Mouse (Mus musculus): Measurements from ENCODE around the gene Uqcc1. TPM values are rescaled to one million over a fixed set of nuclear protein-coding genes. Genes with fewer than 3 reads are reported as not detected.

Gene Uqcc1
- polyA plus RNA-seq, 1 experiment = 26.7 TPM

- WGBS = 27% methylated on average over 6 of the region's 6 CpGs
- peak; percentile 86 for DNase-seq (ENCODE audit: low read depth, low spot score)
These were observed 110.5 kb downstream of the Uqcc1 start for GRCm38 (mm10) chr2:155819449-155820251.

DNA sequence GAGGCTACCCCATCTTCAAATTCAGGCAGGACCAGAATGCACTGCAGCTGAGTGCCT, 110.9 kb downstream of the Uqcc1 start, which contains the start of gene BC029722:
TSS of gene BC029722 (minus strand) at position 35 of the 57 bp plus-strand sequence.
- DNase-seq (ENCODE audit: low read depth, low spot score) = no peak

GRCm38 (mm10) chr2:155818596-155819391, 111.3 kb downstream of the Uqcc1 start:
- under 1% methylated on average over 37 of the region's 37 CpGs for WGBS
- peak; percentile 97 for DNase-seq (ENCODE audit: low read depth, low spot score)

GRCm38 (mm10) chr2:155817301-155818245, 112.5 kb downstream of the Uqcc1 start:
- DNase-seq (ENCODE audit: low read depth, low spot score) = no peak
- WGBS = 67% methylated on average over 10 of the region's 10 CpGs

DNA sequence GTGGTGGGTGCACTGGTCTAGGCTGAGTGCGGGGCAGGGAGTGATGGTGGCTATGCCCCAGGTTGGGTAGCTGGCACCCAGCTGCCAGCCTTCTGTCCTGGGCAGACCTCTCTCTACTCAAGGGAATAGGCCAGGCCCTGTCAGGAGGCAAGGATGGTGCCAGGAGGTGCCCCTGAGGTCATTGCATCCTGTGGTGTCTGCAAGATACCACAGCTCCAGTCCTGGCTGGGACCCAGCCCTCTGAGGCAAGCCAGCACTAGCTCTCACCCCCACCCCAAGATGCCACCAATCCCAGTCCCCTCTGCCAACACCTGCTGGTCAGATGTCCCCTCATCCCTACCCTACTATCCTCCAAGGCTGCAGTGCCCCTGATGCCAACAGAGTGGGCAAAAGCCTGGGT, 113.9 kb downstream of the Uqcc1 start:
- no peak for DNase-seq (ENCODE audit: low read depth, low spot score)
- 100% methylated on average over 1 of the region's 1 CpGs for WGBS

GRCm38 (mm10) chr2:155814829-155815228, 115.3 kb downstream of the Uqcc1 start:
- 14% methylated on average over 5 of the region's 5 CpGs for WGBS
- no peak for DNase-seq (ENCODE audit: low read depth, low spot score)

- 76% methylated on average over 4 of the region's 4 CpGs for WGBS
- DNase-seq (ENCODE audit: low read depth, low spot score) = no peak
These were observed 117.5 kb downstream of the Uqcc1 start for GRCm38 (mm10) chr2:155812637-155813036.

DNA sequence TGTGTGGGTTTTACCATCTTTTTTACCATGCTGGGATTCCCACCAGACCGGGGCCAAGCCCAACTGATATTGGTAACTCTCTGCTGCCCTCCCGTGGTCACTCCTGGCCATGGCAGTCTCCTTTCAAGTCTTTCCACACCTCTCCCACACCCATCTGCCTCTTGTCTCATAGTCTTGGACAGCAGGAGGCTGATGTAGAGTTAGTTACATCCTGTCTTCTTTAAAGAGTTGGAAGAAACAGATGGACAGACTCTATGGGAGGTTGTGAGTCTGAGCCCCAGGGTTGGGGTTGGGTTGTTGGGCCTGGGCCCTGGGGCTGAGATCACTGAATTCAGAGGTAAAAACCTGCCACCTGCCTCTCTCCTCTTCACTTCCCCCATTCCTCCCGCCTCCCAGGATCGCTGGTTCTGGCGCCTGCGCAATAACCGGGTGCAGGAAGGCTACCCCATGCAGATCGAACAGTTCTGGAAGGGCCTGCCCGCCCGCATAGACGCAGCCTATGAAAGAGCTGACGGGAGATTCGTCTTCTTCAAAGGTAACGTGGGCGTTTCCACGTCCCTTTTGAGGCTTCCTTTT, 118.2 kb downstream of the Uqcc1 start:
- no peak for DNase-seq (ENCODE audit: low read depth, low spot score)
- 49% methylated on average over 16 of the region's 16 CpGs for WGBS

- 31% methylated on average over 4 of the region's 4 CpGs for WGBS
- DNase-seq (ENCODE audit: low read depth, low spot score) = no peak
These were observed 120.5 kb downstream of the Uqcc1 start for GRCm38 (mm10) chr2:155809620-155810019.

- WGBS = 42% methylated on average over 4 of the region's 4 CpGs
- DNase-seq (ENCODE audit: low read depth, low spot score) = no peak
These were observed 122.7 kb downstream of the Uqcc1 start for GRCm38 (mm10) chr2:155807408-155807807.

GRCm38 (mm10) chr2:155806548-155806947, 123.6 kb downstream of the Uqcc1 start:
- DNase-seq (ENCODE audit: low read depth, low spot score) = no peak
- WGBS = 71% methylated on average over 5 of the region's 5 CpGs

GRCm38 (mm10) chr2:155805925-155806255, 124.2 kb downstream of the Uqcc1 start:
- WGBS = 90% methylated on average over 6 of the region's 6 CpGs
- DNase-seq (ENCODE audit: low read depth, low spot score) = no peak

GRCm38 (mm10) chr2:155805231-155805924, 124.7 kb downstream of the Uqcc1 start:
- DNase-seq (ENCODE audit: low read depth, low spot score) = no peak
- WGBS = 26% methylated on average over 6 of the region's 6 CpGs

- 66% methylated on average over 5 of the region's 5 CpGs for whole genome bisulfite sequencing
- DNase-seq (ENCODE audit: low read depth, low spot score) = no peak
These were observed 126.1 kb downstream of the Uqcc1 start for GRCm38 (mm10) chr2:155804053-155804452.

GRCm38 (mm10) chr2:155802761-155803160, 127.3 kb downstream of the Uqcc1 start:
- WGBS = 53% methylated on average over 3 of the region's 3 CpGs
- DNase-seq (ENCODE audit: low read depth, low spot score) = no peak

DNA sequence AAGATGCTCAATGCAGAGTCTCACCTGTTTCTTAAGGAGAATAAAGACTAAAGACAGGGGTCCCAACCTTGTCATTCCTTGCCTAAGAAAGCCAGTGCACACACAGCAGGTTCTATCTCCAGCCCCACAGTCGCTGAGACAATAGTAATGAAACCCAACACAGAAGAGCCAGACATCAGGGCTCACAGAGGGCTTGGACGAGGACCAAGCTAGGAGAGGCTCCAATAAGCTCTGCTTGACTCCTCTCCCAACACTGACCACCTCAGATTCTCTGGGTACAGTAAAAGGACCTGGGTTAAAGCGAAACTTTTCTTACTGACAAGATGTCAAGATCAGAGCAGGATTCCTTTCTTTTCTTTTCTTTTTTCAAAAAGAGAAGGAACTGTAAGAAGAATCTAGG, 131.5 kb downstream of the Uqcc1 start:
- DNase-seq (ENCODE audit: low read depth, low spot score) = no peak
- 46% methylated on average over 3 of the region's 3 CpGs for WGBS
